Mouse (Mus musculus): ENCODE data around the gene Gtpbp10. TPM values are rescaled to one million over a fixed set of nuclear protein-coding genes. Genes with fewer than 3 reads are reported as not detected.

Gtpbp10 gene
- polyA plus RNA-seq, 1 experiment: 14.4 TPM

DNA sequence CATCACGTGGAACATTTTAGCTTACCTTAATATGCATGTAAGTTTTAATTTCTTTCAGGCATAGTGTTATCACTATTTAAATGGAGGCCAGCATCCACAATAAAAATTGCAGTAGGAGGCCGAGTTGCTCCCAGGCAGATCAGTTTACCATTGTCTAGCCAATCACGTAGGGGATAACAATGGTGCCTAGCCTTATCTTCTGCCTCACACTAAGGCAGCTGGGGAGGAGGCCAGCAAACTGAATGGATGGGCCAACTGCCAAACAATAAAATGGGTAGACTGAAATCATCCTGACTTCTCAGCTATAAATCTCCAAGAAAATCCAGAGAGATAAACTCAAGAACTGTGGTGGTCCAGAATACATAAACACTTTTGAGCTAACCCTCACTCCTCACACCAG is 19.6 kb downstream of the Gtpbp10 start:
- Histone ChIP-seq H3K4me3 (replicated peaks; ENCODE audit: control insufficient read depth, low read depth, low read length) (no peak overlapping the region), H3K4me1 (ENCODE audit: control insufficient read depth, insufficient read depth, low read length) (no peaks in the 10 kb centered on the region), H3K27ac (ENCODE audit: control insufficient read depth, insufficient read depth, low read depth, low read length, poor library complexity) (no peak overlapping the region)
- no peak for TF ChIP-seq POLR2A (IDR thresholded peaks at IDR 0.05; ENCODE audit: borderline replicate concordance, control insufficient read depth, low read depth, low read length)
- TF ChIP-seq CTCF (IDR thresholded peaks at IDR 0.05; ENCODE audit: control insufficient read depth, insufficient read depth, low read length): no peak
- WGBS: 75% methylated on average over 3 of the region's 3 CpGs

DNA sequence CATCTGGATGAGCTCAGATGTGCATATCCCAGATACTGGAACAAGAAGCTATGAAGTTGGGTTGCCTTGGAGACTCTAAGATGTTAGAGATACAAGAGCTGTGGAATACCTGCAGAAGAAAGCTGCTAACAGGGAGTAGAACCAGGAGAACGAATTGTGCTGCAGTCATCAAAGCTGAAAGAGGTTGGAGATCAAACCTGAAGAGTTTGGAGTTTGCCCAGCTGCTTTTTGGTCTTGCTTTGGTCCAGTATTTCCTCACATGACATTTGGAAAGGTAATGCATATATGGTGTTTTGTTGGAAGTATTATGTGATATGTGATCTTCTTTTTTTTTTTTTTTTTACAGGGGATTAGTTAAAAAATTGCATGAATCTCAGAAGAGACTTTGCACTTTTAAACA is 23.2 kb downstream of the Gtpbp10 start:
- H3K4me3 ChIP-seq (replicated peaks; ENCODE audit: control insufficient read depth, low read depth, low read length): no peak overlapping the region
- H3K27ac ChIP-seq (ENCODE audit: control insufficient read depth, insufficient read depth, low read depth, low read length, poor library complexity): no peak overlapping the region
- WGBS: 76% methylated on average over 1 of the region's 1 CpGs
- H3K4me1 ChIP-seq (ENCODE audit: control insufficient read depth, insufficient read depth, low read length): no peaks in the 10 kb centered on the region
- no peak for TF ChIP-seq CTCF (IDR thresholded peaks at IDR 0.05; ENCODE audit: control insufficient read depth, insufficient read depth, low read length)
- TF ChIP-seq POLR2A (IDR thresholded peaks at IDR 0.05; ENCODE audit: borderline replicate concordance, control insufficient read depth, low read depth, low read length): no peak

DNA sequence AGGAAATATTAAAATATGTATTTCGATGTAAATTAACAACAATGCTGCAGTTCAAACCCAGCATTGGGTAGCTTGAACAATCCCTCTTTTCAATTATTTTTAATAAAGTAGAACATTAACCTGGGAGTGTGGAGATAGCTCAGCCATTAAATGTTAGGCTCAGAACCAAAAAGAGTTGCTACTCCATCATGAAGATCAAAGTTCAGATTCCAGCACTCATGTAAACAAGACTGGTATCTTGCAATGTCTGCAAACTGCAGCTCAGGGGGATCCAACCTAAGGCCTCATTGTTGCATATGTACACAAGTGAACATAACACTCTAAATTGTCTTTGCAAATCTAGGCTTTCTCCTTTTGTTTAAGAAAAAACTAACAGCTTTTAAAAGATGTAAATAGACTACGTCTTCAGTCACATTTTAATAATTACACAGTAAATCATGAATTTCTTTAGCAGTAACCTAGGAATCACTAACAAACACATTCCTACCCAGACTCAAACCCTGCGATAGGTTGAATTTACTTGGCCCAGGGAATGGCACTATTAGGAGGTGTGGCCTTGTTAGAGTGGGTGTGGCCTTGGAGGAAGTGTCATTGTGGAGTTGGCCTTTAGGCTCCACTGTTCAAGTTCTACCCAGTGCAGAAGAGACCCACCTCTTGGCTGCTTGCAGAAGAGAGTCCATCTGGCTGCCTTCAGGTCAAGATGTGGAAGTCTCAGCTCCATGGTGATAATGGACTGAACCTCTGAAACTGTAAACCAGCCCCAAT is 25.5 kb downstream of the Gtpbp10 start:
- 84% methylated on average over 3 of the region's 3 CpGs for WGBS
- Histone ChIP-seq H3K4me1 (ENCODE audit: control insufficient read depth, insufficient read depth, low read length) (no peaks in the 10 kb centered on the region), H3K27ac (ENCODE audit: control insufficient read depth, insufficient read depth, low read depth, low read length, poor library complexity) (no peak overlapping the region), H3K4me3 (replicated peaks; ENCODE audit: control insufficient read depth, low read depth, low read length) (no peak overlapping the region)
- TF ChIP-seq CTCF (IDR thresholded peaks at IDR 0.05; ENCODE audit: control insufficient read depth, insufficient read depth, low read length): no peak
- TF ChIP-seq POLR2A (IDR thresholded peaks at IDR 0.05; ENCODE audit: borderline replicate concordance, control insufficient read depth, low read depth, low read length): no peak

DNA sequence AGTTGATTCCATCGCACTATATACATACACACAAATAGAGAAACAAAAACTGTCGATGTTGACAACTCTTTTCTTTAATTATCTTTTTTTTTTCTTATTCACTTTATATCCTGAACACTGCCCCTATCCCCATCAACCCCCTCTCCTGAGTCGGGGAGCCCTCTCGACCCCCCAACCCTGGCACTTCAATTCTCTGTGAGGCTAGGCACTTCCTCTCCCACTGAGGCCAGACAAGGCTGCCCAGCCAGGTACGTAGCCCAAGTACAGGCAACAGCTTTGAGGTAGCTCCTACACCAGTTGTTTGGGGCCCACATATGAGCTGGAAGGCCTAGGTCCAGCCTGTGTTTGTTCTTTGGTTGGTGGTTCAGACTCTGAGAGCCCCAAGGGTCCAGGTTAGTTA is 43.9 kb downstream of the Gtpbp10 start:
- TF ChIP-seq POLR2A (IDR thresholded peaks at IDR 0.05; ENCODE audit: borderline replicate concordance, control insufficient read depth, low read depth, low read length) (no peak), CTCF (IDR thresholded peaks at IDR 0.05; ENCODE audit: control insufficient read depth, insufficient read depth, low read length) (no peak)
- Histone ChIP-seq H3K4me3 (replicated peaks; ENCODE audit: control insufficient read depth, low read depth, low read length) (no peak overlapping the region), H3K27ac (ENCODE audit: control insufficient read depth, insufficient read depth, low read depth, low read length, poor library complexity) (no peak overlapping the region), H3K4me1 (ENCODE audit: control insufficient read depth, insufficient read depth, low read length) (no peaks in the 10 kb centered on the region)
- 63% methylated on average over 5 of the region's 5 CpGs for WGBS

DNA sequence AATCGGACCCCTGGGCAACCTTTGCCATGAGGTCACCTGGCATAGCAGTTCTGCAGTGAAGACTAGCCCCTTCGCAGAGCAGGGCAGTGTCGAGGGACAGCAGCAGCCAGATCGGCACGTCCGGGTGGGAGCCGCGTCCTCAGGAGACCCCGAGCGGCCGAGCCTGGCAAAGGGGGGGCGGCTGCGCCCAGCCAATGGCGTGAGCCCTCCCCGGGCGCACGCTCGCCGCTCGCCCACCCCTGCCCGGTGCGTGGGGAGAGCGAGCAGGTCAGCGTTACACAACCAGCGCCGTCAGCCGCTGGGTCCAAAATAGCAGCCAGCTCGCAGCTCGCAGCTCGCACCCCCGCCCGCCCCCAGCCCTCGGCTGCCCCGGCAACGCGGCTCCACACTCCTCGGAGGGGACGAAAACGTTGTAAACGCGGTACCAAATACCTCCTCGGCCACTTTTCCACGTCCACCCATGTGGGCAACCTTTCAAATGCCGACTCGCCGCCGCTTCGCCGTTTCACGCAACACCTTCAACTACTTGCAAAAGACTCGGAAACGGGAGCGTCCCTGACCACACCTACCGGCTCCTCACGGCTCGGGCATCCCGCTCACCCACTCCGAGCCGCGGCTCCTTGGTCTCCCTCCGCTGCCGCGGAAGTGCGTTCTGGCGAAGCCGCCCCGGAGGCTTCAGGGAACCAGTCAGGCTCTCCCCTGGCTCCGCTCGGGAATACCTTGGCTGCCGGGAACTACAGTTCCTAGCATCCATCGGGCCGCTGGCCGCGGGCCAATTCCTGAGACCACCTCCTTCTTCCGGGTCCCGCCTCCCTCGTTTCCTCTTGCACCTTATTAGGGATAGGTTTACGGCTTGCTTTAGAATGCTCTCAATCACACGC is 44.9 kb downstream of the Gtpbp10 start, which contains the start of gene Cldn12:
Cldn12 (minus strand) TSS at position 763 of the 881 bp plus-strand sequence.
- Histone ChIP-seq H3K27ac (ENCODE audit: control insufficient read depth, insufficient read depth, low read depth, low read length, poor library complexity) (peak within 1 kb of the TSS; percentile 58), H3K4me1 (ENCODE audit: control insufficient read depth, insufficient read depth, low read length) (no peaks in the 10 kb centered on the region), H3K4me3 (replicated peaks; ENCODE audit: control insufficient read depth, low read depth, low read length) (peak within 1 kb of the TSS; percentile 94)
- WGBS: under 1% methylated on average over 79 of the region's 79 CpGs
- TF ChIP-seq CTCF (IDR thresholded peaks at IDR 0.05; ENCODE audit: control insufficient read depth, insufficient read depth, low read length) (no peak), POLR2A (IDR thresholded peaks at IDR 0.05; ENCODE audit: borderline replicate concordance, control insufficient read depth, low read depth, low read length) (no peak)

DNA sequence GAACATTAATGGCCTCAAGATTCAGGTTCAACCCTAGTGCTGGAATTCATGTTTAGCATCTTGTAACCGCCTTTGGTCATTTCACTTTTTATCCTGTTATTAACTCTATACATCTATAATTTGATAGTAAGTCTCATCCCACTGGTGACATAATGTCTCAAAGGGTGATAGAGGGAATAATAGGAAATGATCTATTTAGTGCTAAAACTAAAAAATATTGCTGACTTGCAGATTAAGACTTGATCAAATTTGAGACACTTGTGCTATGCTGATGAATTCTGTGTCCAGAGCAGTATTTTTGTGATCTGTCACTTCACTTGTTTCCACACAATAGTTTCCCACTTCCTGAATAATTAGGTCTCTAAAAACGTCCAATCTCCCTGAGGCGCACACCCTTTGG is 47.9 kb downstream of the Gtpbp10 start:
- H3K4me1 ChIP-seq (ENCODE audit: control insufficient read depth, insufficient read depth, low read length): no peaks in the 10 kb centered on the region
- no peak overlapping the region for H3K4me3 ChIP-seq (replicated peaks; ENCODE audit: control insufficient read depth, low read depth, low read length)
- TF ChIP-seq POLR2A (IDR thresholded peaks at IDR 0.05; ENCODE audit: borderline replicate concordance, control insufficient read depth, low read depth, low read length): no peak
- TF ChIP-seq CTCF (IDR thresholded peaks at IDR 0.05; ENCODE audit: control insufficient read depth, insufficient read depth, low read length): no peak
- no peak overlapping the region for H3K27ac ChIP-seq (ENCODE audit: control insufficient read depth, insufficient read depth, low read depth, low read length, poor library complexity)
- WGBS: 66% methylated on average over 3 of the region's 3 CpGs

DNA sequence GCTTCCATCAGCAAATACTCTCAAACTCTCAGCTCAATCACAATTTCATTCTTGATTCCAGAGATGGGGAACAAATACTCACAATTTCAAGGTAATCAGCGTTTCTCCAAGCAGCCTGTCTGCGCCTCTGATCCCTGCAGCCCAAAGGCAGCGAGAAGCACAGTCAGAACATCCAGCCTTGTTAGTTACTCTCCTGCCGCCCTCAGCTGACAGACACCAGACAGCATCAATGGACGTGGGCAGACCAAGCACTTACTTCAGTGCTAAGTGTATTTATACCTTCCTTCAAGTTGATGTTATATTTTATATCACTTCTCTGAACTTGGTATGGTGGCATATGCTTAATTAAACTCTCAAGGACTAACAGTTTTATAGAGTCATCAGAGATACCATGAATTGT is 48.3 kb downstream of the Gtpbp10 start:
- H3K27ac ChIP-seq (ENCODE audit: control insufficient read depth, insufficient read depth, low read depth, low read length, poor library complexity): no peak overlapping the region
- no peaks in the 10 kb centered on the region for H3K4me1 ChIP-seq (ENCODE audit: control insufficient read depth, insufficient read depth, low read length)
- 80% methylated on average over 5 of the region's 5 CpGs for WGBS
- H3K4me3 ChIP-seq (replicated peaks; ENCODE audit: control insufficient read depth, low read depth, low read length): no peak overlapping the region
- TF ChIP-seq POLR2A (IDR thresholded peaks at IDR 0.05; ENCODE audit: borderline replicate concordance, control insufficient read depth, low read depth, low read length): no peak
- no peak for TF ChIP-seq CTCF (IDR thresholded peaks at IDR 0.05; ENCODE audit: control insufficient read depth, insufficient read depth, low read length)

DNA sequence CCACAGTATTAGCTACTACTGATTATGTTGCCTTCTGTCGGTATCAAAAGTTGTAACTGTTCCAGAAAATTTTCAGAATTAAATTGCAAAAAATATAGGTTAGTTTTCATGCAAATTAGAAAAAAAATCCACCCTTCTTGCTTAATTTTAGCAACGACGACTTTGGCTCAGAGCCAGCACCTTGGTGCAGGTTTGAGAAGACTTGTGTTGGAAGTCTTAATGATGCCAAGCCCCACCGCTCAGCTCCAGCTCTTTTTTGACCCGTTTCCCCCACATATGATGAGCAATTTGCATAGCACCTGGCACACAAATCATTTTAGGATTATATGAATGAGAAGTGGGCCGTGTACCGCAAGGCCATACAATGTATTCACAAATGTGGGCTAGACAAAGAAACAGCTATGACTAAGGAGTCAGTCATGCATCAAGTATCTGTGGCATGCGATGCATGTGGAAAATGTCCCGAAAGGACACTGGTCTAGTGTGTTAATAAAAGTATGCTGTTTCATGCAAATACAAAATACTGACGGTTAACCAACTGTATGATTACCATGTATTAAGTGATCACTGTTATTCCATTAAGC is 48.9 kb downstream of the Gtpbp10 start:
- WGBS: 78% methylated on average over 10 of the region's 10 CpGs
- no peak overlapping the region for H3K27ac ChIP-seq (ENCODE audit: control insufficient read depth, insufficient read depth, low read depth, low read length, poor library complexity)
- no peak overlapping the region for H3K4me3 ChIP-seq (replicated peaks; ENCODE audit: control insufficient read depth, low read depth, low read length)
- TF ChIP-seq POLR2A (IDR thresholded peaks at IDR 0.05; ENCODE audit: borderline replicate concordance, control insufficient read depth, low read depth, low read length): no peak
- no peak for TF ChIP-seq CTCF (IDR thresholded peaks at IDR 0.05; ENCODE audit: control insufficient read depth, insufficient read depth, low read length)
- H3K4me1 ChIP-seq (ENCODE audit: control insufficient read depth, insufficient read depth, low read length): no peaks in the 10 kb centered on the region

Data from bone marrow, adult 2 months (tissue).